Mouse (Mus musculus): ENCODE measurements around the gene Adra2b.

- TF ChIP-seq BHLHE40 (IDR thresholded peaks at IDR 0.05; ENCODE audit: borderline replicate concordance, low read depth, low read length) (no peak), HCFC1 (IDR thresholded peaks at IDR 0.05; ENCODE audit: low read depth, low read length) (no peak), CTCF (IDR thresholded peaks at IDR 0.05 in 2 of 3, conservative IDR thresholded peaks at IDR 0.05 in 1 of 3; ENCODE audit: control insufficient read depth in 1 of 3, insufficient read depth in 1 of 3, low read depth in 2 of 3, low read length in 3 of 3, poor library complexity in 1 of 3, severe bottlenecking in 1 of 3) (no peak), MAFK (IDR thresholded peaks at IDR 0.05; ENCODE audit: borderline replicate concordance, low read depth, low read length) (no peak), POLR2A (IDR thresholded peaks at IDR 0.05; ENCODE audit: control insufficient read depth in 1 of 2, insufficient read depth in 1 of 2, low read depth in 1 of 2, low read length in 2 of 2, poor library complexity in 1 of 2) (no peak), CHD2 (IDR thresholded peaks at IDR 0.05; ENCODE audit: low read length) (no peak), TBP (IDR thresholded peaks at IDR 0.05; ENCODE audit: low read depth, low read length) (no peak), ZC3H11A (IDR thresholded peaks at IDR 0.05; ENCODE audit: low read depth, low read length) (no peak), UBTF (IDR thresholded peaks at IDR 0.05; ENCODE audit: borderline replicate concordance, insufficient read depth, low read depth, low read length) (no peak), NRF1 (IDR thresholded peaks at IDR 0.05; ENCODE audit: insufficient read depth, low read depth, low read length, poor library complexity, severe bottlenecking) (no peak), MYC (IDR thresholded peaks at IDR 0.05; ENCODE audit: low read depth, low read length) (no peak), TCF12 (IDR thresholded peaks at IDR 0.05; ENCODE audit: low read depth, low read length) (no peak), CHD1 (IDR thresholded peaks at IDR 0.05; ENCODE audit: low read depth, low read length) (no peak)
Measured at GRCm38 (mm10) chr2:127416706-127417105, 53.7 kb downstream of the Adra2b start.
